Mouse (Mus musculus): ENCODE data around the gene Cd300lg. TPM values are rescaled to one million over a fixed set of nuclear protein-coding genes. Genes with fewer than 3 reads are reported as not detected.
A peak's percentile ranks its signal among the peaks of the same experiment; 100 is the strongest.

The Cd300lg gene
- polyA plus RNA-seq, 1 experiment from 2014 or later = 0.09 TPM

DNA sequence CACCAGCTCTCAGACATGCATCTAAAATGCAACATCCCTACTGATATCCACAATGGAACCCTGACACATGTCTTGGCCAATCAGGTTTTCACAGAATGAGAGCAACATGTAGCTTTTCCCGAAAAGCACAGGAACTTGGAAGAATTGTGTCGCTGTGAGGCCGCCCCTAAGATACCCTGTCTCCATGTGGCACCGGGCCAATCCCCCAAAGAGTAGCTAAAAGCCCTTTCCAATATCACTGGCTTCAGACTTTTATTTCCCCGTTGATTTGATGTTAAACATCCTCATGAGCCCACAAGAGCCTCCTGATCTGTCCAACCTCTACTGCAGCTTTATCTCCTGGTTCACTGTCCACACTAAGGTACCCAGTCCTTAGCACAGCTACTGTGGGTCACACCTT is 34.6 kb upstream of the Cd300lg start:
- 0 out of 2 replicates have a peak, but pooled peaks cover 2% of the 10 kb centered on the region for H3K4me1 ChIP-seq (replicated peaks; ENCODE audit: control insufficient read depth, insufficient read depth, low read length)
- H3K4me3 ChIP-seq (ENCODE audit: low read depth, low read length) = no peak overlapping the region
- 80% methylated on average over 5 of the region's 5 CpGs for WGBS
- DNase-seq (ENCODE audit: low spot score) (no peak), ATAC-seq (ENCODE audit: low FRiP score) (no peak)
- no peak overlapping the region for H3K27ac ChIP-seq (ENCODE audit: low read depth, low read length)
- no peaks in the 10 kb centered on the region for H3K9me3 ChIP-seq (ENCODE audit: control insufficient read depth, low read length)
- H3K9ac ChIP-seq (ENCODE audit: low read depth, low read length) = no peak overlapping the region
- H3K27me3 ChIP-seq (ENCODE audit: control insufficient read depth, insufficient read depth, low read length) = no peaks in the 10 kb centered on the region
- no peak overlapping the region for H3K4me2 ChIP-seq (replicated peaks; ENCODE audit: low read depth, low read length)
- peaks cover 6% of the 10 kb centered on the region; the same call in 1 of the 2 replicates for H3K36me3 ChIP-seq (ENCODE audit: control insufficient read depth, insufficient read depth, low read length)

GRCm38 (mm10) chr11:102008372-102008771 is 32.9 kb upstream of the Cd300lg start:
- H3K36me3 ChIP-seq (ENCODE audit: control insufficient read depth, insufficient read depth, low read length) = peaks cover 6% of the 10 kb centered on the region; the same call in 1 of the 2 replicates
- no peak for DNase-seq (ENCODE audit: low spot score)
- H3K9me3 ChIP-seq (ENCODE audit: control insufficient read depth, low read length) = no peaks in the 10 kb centered on the region
- no peak overlapping the region for H3K4me2 ChIP-seq (replicated peaks; ENCODE audit: low read depth, low read length)
- no peak overlapping the region for H3K4me3 ChIP-seq (ENCODE audit: low read depth, low read length)
- no peaks in the 10 kb centered on the region for H3K27me3 ChIP-seq (ENCODE audit: control insufficient read depth, insufficient read depth, low read length)
- WGBS = 92% methylated on average over 8 of the region's 8 CpGs
- no peak overlapping the region for H3K27ac ChIP-seq (ENCODE audit: low read depth, low read length)
- H3K4me1 ChIP-seq (replicated peaks; ENCODE audit: control insufficient read depth, insufficient read depth, low read length) = 0 out of 2 replicates have a peak, but pooled peaks cover 2% of the 10 kb centered on the region
- H3K9ac ChIP-seq (ENCODE audit: low read depth, low read length) = no peak overlapping the region
- ATAC-seq (ENCODE audit: low FRiP score) = no peak

DNA sequence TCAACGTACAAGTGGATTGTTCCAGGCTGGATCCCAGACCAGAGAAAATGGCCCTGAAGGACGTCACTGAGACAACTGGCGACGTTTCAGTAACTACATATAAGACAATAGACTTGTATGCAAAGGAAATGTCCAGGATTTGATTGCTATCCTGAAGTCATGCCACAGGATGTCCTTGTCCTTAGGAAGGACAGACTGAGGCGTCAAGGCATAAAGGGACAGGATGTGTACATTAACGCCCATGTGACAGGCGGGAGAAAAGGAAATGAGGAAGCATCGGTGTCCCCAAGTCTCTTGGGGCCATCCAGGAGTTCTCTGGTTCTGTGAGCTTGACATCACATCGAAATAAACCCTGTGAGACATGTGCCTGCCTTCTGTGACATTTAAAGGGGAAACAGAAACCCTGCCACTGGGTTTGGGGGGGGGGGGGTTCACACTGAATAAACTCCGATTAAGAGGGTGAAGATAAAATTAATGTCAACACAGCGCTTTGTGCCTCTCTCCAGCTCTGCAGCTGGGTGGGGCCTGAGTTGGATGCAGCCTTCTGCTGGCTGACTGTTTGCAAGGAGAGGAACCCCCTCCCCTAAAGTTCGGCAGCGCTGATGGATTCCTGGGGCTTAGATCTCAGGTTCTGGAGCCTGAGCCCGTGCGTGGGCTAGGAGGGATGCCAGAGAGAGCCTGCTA is 32.2 kb upstream of the Cd300lg start:
- peaks cover 6% of the 10 kb centered on the region; the same call in 1 of the 2 replicates for H3K36me3 ChIP-seq (ENCODE audit: control insufficient read depth, insufficient read depth, low read length)
- no peaks in the 10 kb centered on the region for H3K9me3 ChIP-seq (ENCODE audit: control insufficient read depth, low read length)
- H3K4me2 ChIP-seq (replicated peaks; ENCODE audit: low read depth, low read length) = no peak overlapping the region
- no peak overlapping the region for H3K9ac ChIP-seq (ENCODE audit: low read depth, low read length)
- H3K27ac ChIP-seq (ENCODE audit: low read depth, low read length) = no peak overlapping the region
- no peaks in the 10 kb centered on the region for H3K27me3 ChIP-seq (ENCODE audit: control insufficient read depth, insufficient read depth, low read length)
- 0 out of 2 replicates have a peak, but pooled peaks cover 2% of the 10 kb centered on the region for H3K4me1 ChIP-seq (replicated peaks; ENCODE audit: control insufficient read depth, insufficient read depth, low read length)
- DNase-seq (ENCODE audit: low spot score) (no peak), ATAC-seq (ENCODE audit: low FRiP score) (no peak)
- H3K4me3 ChIP-seq (ENCODE audit: low read depth, low read length) = no peak overlapping the region
- 87% methylated on average over 15 of the region's 15 CpGs for WGBS

GRCm38 (mm10) chr11:102010140-102010539 is 31.2 kb upstream of the Cd300lg start:
- 0 out of 2 replicates have a peak, but pooled peaks cover 2% of the 10 kb centered on the region for H3K4me1 ChIP-seq (replicated peaks; ENCODE audit: control insufficient read depth, insufficient read depth, low read length)
- H3K27ac ChIP-seq (ENCODE audit: low read depth, low read length) = peak overlapping the region; percentile 61
- H3K36me3 ChIP-seq (ENCODE audit: control insufficient read depth, insufficient read depth, low read length) = peaks cover 2% of the 10 kb centered on the region; the same call in 1 of the 2 replicates
- DNase-seq (ENCODE audit: low spot score) (peak; percentile 49), ATAC-seq (ENCODE audit: low FRiP score) (peak; percentile 43; the same call in 1 of the 2 replicates)
- H3K9ac ChIP-seq (ENCODE audit: low read depth, low read length) = 0 out of 2 replicates have a peak overlapping the region, but pooled peaks have one; percentile 12
- WGBS = 61% methylated on average over 13 of the region's 13 CpGs
- H3K9me3 ChIP-seq (ENCODE audit: control insufficient read depth, low read length) = no peaks in the 10 kb centered on the region
- H3K4me3 ChIP-seq (ENCODE audit: low read depth, low read length) = no peak overlapping the region
- H3K27me3 ChIP-seq (ENCODE audit: control insufficient read depth, insufficient read depth, low read length) = no peaks in the 10 kb centered on the region
- H3K4me2 ChIP-seq (replicated peaks; ENCODE audit: low read depth, low read length) = no peak overlapping the region

DNA sequence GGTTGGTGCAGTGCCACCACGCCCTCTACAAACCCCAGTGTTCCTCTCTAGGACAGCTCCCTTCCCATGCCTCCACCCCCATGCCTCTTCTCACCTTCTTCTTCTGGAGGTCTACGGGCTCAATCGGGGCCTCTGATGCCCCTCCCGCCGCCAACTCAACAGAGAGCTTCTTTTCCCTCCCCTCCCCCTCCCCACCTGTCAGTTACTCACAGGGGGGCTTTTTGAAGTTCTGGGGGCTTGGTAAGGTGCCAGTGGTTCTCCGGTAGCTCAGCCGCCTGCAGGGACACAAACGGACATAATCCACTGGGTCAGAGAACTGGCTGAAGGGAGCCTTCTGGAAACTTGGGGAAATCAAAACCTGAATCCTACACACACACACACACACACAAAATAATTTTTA is 29.8 kb upstream of the Cd300lg start:
- no peaks in the 10 kb centered on the region for H3K9me3 ChIP-seq (ENCODE audit: control insufficient read depth, low read length)
- no peak overlapping the region for H3K9ac ChIP-seq (ENCODE audit: low read depth, low read length)
- peaks cover 2% of the 10 kb centered on the region; the same call in 1 of the 2 replicates for H3K36me3 ChIP-seq (ENCODE audit: control insufficient read depth, insufficient read depth, low read length)
- no peak overlapping the region for H3K4me3 ChIP-seq (ENCODE audit: low read depth, low read length)
- no peaks in the 10 kb centered on the region for H3K27me3 ChIP-seq (ENCODE audit: control insufficient read depth, insufficient read depth, low read length)
- 87% methylated on average over 8 of the region's 8 CpGs for WGBS
- H3K4me2 ChIP-seq (replicated peaks; ENCODE audit: low read depth, low read length) = no peak overlapping the region
- no peak overlapping the region for H3K27ac ChIP-seq (ENCODE audit: low read depth, low read length)
- ATAC-seq (ENCODE audit: low FRiP score) = no peak
- no peak for DNase-seq (ENCODE audit: low spot score)
- H3K4me1 ChIP-seq (replicated peaks; ENCODE audit: control insufficient read depth, insufficient read depth, low read length) = 0 out of 2 replicates have a peak, but pooled peaks cover 2% of the 10 kb centered on the region

DNA sequence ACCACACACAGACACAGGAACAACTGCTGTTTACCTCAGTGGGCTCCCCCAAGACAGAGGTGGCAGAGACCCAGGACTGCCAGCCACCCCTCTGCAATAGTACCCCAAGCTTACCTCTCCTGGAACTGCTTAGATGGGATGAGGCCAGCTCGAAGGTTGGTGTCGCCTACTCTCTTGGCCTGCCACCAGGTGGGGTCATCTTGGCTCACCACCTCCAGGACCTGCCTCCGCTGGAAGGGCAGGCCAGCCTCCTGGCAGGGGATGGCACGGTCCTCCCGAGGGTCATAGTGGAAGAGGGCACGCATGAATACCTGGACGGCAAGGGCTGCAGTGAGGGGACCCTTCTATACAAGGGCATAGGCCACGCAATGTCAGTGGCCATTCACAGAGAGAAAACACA is 28.1 kb upstream of the Cd300lg start:
- Histone ChIP-seq H3K36me3 (ENCODE audit: control insufficient read depth, insufficient read depth, low read length) (no peaks in the 10 kb centered on the region), H3K9me3 (ENCODE audit: control insufficient read depth, low read length) (no peaks in the 10 kb centered on the region), H3K4me1 (replicated peaks; ENCODE audit: control insufficient read depth, insufficient read depth, low read length) (0 out of 2 replicates have a peak, but pooled peaks cover 2% of the 10 kb centered on the region), H3K27ac (ENCODE audit: low read depth, low read length) (no peak overlapping the region), H3K27me3 (ENCODE audit: control insufficient read depth, insufficient read depth, low read length) (no peaks in the 10 kb centered on the region), H3K9ac (ENCODE audit: low read depth, low read length) (no peak overlapping the region), H3K4me2 (replicated peaks; ENCODE audit: low read depth, low read length) (no peak overlapping the region), H3K4me3 (ENCODE audit: low read depth, low read length) (no peak overlapping the region)
- DNase-seq (ENCODE audit: low spot score) = no peak
- WGBS = 88% methylated on average over 8 of the region's 8 CpGs
- no peak for ATAC-seq (ENCODE audit: low FRiP score)

DNA sequence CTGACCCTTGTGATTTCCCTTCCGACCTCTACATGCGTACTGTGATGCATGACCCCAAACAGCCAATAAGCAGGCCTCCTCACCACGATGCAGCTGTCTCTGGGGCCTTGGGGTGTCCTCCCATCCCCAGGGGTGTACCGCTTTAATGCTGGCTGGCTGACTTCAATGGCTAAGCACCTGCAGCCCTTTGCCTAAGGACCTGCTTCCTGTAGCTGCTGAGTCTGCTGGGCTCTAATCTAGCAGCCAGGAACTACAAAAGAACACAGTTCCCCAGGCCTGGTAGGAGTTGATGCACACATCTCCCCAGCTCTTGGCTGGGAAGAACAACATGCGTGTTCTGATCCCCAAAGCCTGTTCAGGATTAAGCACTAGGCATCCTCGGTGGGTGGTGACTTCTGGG is 25.8 kb upstream of the Cd300lg start:
- H3K4me2 ChIP-seq (replicated peaks; ENCODE audit: low read depth, low read length) = no peak overlapping the region
- no peak for ATAC-seq (ENCODE audit: low FRiP score)
- H3K36me3 ChIP-seq (ENCODE audit: control insufficient read depth, insufficient read depth, low read length) = 0 out of 2 replicates have a peak, but pooled peaks cover 2% of the 10 kb centered on the region
- no peak overlapping the region for H3K27ac ChIP-seq (ENCODE audit: low read depth, low read length)
- H3K9me3 ChIP-seq (ENCODE audit: control insufficient read depth, low read length) = no peaks in the 10 kb centered on the region
- no peaks in the 10 kb centered on the region for H3K4me1 ChIP-seq (replicated peaks; ENCODE audit: control insufficient read depth, insufficient read depth, low read length)
- H3K9ac ChIP-seq (ENCODE audit: low read depth, low read length) = no peak overlapping the region
- H3K27me3 ChIP-seq (ENCODE audit: control insufficient read depth, insufficient read depth, low read length) = no peaks in the 10 kb centered on the region
- WGBS = 64% methylated on average over 6 of the region's 6 CpGs
- no peak overlapping the region for H3K4me3 ChIP-seq (ENCODE audit: low read depth, low read length)
- DNase-seq (ENCODE audit: low spot score) = no peak

DNA sequence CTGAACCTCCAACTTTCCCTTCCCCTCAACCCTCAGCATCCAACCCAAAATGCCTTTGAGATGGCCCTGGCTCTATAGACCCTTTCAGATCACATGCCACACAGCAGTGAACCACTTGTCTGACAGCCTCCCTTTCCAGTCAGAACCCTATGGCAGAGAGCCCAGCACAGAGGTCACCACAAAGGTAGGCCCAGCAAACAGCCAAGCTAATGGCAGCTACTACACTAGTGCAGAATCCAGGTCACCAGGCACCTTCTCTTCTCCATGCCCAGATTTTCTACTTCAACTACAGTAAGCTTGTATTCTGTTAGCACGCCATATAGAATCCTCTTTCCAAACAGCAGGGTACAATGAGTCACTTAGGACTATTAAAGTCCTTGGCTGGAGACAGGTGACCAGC is 25.2 kb upstream of the Cd300lg start:
- no peak overlapping the region for H3K4me2 ChIP-seq (replicated peaks; ENCODE audit: low read depth, low read length)
- H3K4me1 ChIP-seq (replicated peaks; ENCODE audit: control insufficient read depth, insufficient read depth, low read length) = no peaks in the 10 kb centered on the region
- no peak overlapping the region for H3K9ac ChIP-seq (ENCODE audit: low read depth, low read length)
- H3K9me3 ChIP-seq (ENCODE audit: control insufficient read depth, low read length) = no peaks in the 10 kb centered on the region
- DNase-seq (ENCODE audit: low spot score) (no peak), ATAC-seq (ENCODE audit: low FRiP score) (no peak)
- H3K27ac ChIP-seq (ENCODE audit: low read depth, low read length) = no peak overlapping the region
- no peak overlapping the region for H3K4me3 ChIP-seq (ENCODE audit: low read depth, low read length)
- H3K36me3 ChIP-seq (ENCODE audit: control insufficient read depth, insufficient read depth, low read length) = 0 out of 2 replicates have a peak, but pooled peaks cover 2% of the 10 kb centered on the region
- WGBS = 96% methylated on average over 1 of the region's 1 CpGs
- no peaks in the 10 kb centered on the region for H3K27me3 ChIP-seq (ENCODE audit: control insufficient read depth, insufficient read depth, low read length)

DNA sequence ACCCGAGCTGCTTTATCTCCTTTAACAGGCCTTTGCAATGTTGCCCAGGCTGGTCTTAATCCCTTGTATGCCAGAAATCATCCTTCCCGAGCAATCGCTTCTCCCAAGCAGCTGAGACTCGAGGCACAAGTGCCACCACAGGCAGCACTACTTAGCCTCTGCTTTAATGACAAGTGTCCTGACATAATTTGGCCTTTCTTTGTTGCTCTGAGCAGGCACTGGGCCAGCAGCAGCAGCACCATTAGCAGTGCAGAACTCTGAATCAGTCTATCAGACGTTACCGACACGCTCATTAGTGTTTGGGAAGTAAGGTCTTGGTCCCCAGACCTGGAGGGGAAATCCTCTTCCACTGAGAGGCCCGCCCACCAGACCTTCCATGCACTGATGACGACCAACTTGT is 21.6 kb upstream of the Cd300lg start:
- Histone ChIP-seq H3K9me3 (ENCODE audit: control insufficient read depth, low read length) (no peaks in the 10 kb centered on the region), H3K4me2 (replicated peaks; ENCODE audit: low read depth, low read length) (no peak overlapping the region), H3K36me3 (ENCODE audit: control insufficient read depth, insufficient read depth, low read length) (0 out of 2 replicates have a peak, but pooled peaks cover 2% of the 10 kb centered on the region), H3K27me3 (ENCODE audit: control insufficient read depth, insufficient read depth, low read length) (no peaks in the 10 kb centered on the region), H3K9ac (ENCODE audit: low read depth, low read length) (no peak overlapping the region), H3K4me3 (ENCODE audit: low read depth, low read length) (no peak overlapping the region), H3K4me1 (replicated peaks; ENCODE audit: control insufficient read depth, insufficient read depth, low read length) (no peaks in the 10 kb centered on the region), H3K27ac (ENCODE audit: low read depth, low read length) (no peak overlapping the region)
- ATAC-seq (ENCODE audit: low FRiP score) (no peak), DNase-seq (ENCODE audit: low spot score) (no peak)
- WGBS = 81% methylated on average over 9 of the region's 9 CpGs

Data from hindbrain, embryonic 11.5 days (tissue).